Mouse (Mus musculus): ENCODE results near the gene Mrpl37. TPM values are rescaled to one million over a fixed set of nuclear protein-coding genes. Genes with fewer than 3 reads are reported as not detected.

Gene Mrpl37
- polyA plus RNA-seq (2017; shearing (Covaris generic)) = 68.2 TPM

DNA sequence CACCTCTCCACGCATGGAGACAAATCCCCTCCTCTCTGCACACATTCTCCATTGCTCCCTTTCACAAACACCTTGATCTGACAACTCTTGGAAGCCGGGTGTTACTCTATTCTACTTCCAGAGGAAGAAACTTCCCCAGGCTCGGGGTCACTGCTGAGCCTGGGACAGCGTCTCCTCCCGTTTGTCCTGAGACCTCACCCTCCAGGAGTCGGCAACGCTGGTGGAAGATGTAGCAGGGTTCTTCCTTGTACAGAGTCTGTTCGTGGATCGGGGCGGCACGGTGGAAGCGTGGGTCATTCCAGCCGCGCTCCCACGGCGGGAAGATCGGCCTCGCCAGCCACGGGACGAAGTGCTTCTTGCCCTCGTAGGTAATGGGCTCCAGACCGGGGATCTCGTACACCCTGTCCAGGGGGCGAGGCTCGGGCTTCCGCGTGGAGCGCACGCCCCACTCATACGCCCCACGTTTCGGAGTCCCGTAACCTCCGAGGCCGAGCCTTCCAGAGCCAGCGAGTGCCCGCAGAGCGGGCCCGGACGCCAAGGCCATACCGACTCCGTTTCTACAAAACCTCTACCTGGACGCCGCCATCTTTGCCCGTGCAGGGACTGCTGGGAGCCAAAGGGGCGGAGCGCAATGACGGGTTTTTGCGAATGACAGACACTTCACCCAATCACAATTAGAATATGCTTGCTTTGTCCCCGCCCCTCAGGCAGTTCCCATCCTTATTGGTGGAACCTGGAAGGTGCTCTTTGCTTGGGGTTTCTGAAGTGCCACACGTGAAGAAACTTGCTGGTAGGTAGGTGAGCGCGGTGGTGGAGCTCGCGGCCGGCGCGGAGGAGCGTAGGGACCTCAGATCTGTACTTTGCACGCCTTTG lies at the start of gene Mrpl37, which contains the start of gene Cyb5rl:
TSS of gene Mrpl37 (minus strand) at position 617 of the 873 bp plus-strand sequence.
TSS of gene Cyb5rl (plus strand) at position 737 of the 873 bp plus-strand sequence.

DNA sequence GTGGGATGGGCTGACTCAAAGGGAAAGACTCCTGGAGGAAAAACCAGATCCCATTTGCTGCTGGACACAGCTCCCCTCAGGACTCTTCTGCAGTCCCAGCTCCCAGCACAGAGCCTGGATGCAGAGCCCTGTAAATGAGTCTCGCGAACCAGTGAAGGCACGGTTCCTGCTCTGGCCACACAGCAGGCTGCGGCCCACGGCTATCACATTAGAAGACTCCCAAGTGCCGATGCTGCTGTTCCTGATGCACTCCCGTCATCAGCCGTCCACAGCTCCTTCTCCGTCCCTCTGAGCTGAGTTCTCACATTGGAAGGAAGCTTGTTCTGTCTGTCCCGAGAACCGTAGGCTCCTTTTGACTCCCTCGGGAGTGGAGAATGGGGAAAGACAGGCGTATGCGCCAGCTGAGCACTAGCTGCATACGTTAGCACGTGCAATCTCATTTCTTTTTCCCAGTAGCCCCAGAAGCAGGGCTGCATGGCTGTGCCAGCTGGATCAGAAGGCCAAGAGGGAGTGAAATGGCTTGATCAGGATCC lies 30.2 kb upstream of the Mrpl37 start, which contains the start of gene Cdcp2:
TSS of gene Cdcp2 (plus strand) at position 51 of the 533 bp plus-strand sequence.

Other genes with a start within 250 kb of the Mrpl37 start
- 104 TPM for gene Ssbp3, start 156.2 kb downstream of the Mrpl37 start, polyA plus RNA-seq (2017; shearing (Covaris generic))
- 9.3 TPM for gene Cyb5rl, start 120 bp upstream of the Mrpl37 start, polyA plus RNA-seq (2017; shearing (Covaris generic))
- gene Cdcp2, start 30.0 kb upstream of the Mrpl37 start, polyA plus RNA-seq (2017; shearing (Covaris generic)) = not detected
- gene Tmem59, start 111.5 kb upstream of the Mrpl37 start, polyA plus RNA-seq (2017; shearing (Covaris generic)) = 397 TPM
- gene Tceanc2, start 112.2 kb upstream of the Mrpl37 start, polyA plus RNA-seq (2017; shearing (Covaris generic)) = 25.6 TPM
- gene Ldlrad1, start 142.3 kb upstream of the Mrpl37 start, polyA plus RNA-seq (2017; shearing (Covaris generic)) = 0.28 TPM
- gene Lrrc42, start 186.7 kb upstream of the Mrpl37 start, polyA plus RNA-seq (2017; shearing (Covaris generic)) = 33.3 TPM
- 23.1 TPM for gene Hspb11, start 186.7 kb upstream of the Mrpl37 start, polyA plus RNA-seq (2017; shearing (Covaris generic))
- gene Dio1, start 240.3 kb upstream of the Mrpl37 start, polyA plus RNA-seq (2017; shearing (Covaris generic)) = not detected
- 97.0 TPM for gene Yipf1, start 247.5 kb upstream of the Mrpl37 start, polyA plus RNA-seq (2017; shearing (Covaris generic))

All from CD4-positive, CD25-positive, alpha-beta regulatory T cell (primary cell).